Mouse (Mus musculus) heart, postnatal 0 days (tissue): Measurements from ENCODE around the gene Fcna. TPM values are rescaled to one million over a fixed set of nuclear protein-coding genes. Genes with fewer than 3 reads are reported as not detected.
A peak's percentile ranks its signal among the peaks of the same experiment; 100 is the strongest.

Experiments
- ATAC-seq: fragments of 200-750 bp; cut with Nextera tagmentation; 2 replicates; pipeline ENCODE4 v1.8.0; 2017; ENCODE audit warnings: low read depth, moderate number of reproducible peaks, moderate library complexity; ENCODE audit not compliant: insufficient read depth
- DNase-seq: peaks from one replicate; pipeline ENCODE4 v3.0.0-alpha.2; 2016; ENCODE audit warnings: low spot score
- H3K27ac ChIP-seq: fragments of 300-500 bp; sonication (generic); 2 replicates; pipeline ENCODE4 v1.5.1; 2014; ENCODE audit warnings: low read depth, mild to moderate bottlenecking
- H3K27me3 ChIP-seq: fragments of 300-500 bp; sonication (generic); 2 replicates; pipeline ENCODE4 v1.6.1; 2014; ENCODE audit warnings: low read length, mixed read lengths; ENCODE audit not compliant: control insufficient read depth, insufficient read depth
- H3K36me3 ChIP-seq: fragments of 300-500 bp; sonication (generic); replicated peaks from 2 replicates; pipeline ENCODE4 v1.6.1; 2014; ENCODE audit warnings: low read length, mixed read lengths; ENCODE audit not compliant: control insufficient read depth, insufficient read depth
- H3K4me1 ChIP-seq: fragments of 300-500 bp; sonication (generic); 2 replicates; pipeline ENCODE4 v1.6.1; 2014; ENCODE audit warnings: antibody characterized with exemption; ENCODE audit not compliant: control insufficient read depth, insufficient read depth
- H3K4me2 ChIP-seq: fragments of 300-500 bp; sonication (generic); 2 replicates; pipeline ENCODE4 v1.6.1; 2014; ENCODE audit warnings: low read depth, mild to moderate bottlenecking, low read length, moderate library complexity
- H3K4me3 ChIP-seq: fragments of 300-500 bp; sonication (generic); 2 replicates; pipeline ENCODE4 v1.5.1; 2014; ENCODE audit warnings: low read depth, low read length
- H3K9ac ChIP-seq: fragments of 300-500 bp; sonication (generic); replicated peaks from 2 replicates; pipeline ENCODE4 v1.6.1; 2014; ENCODE audit warnings: low read depth, low read length, mixed read lengths
- H3K9me3 ChIP-seq: fragments of 300-500 bp; sonication (generic); replicated peaks from 2 replicates; pipeline ENCODE4 v1.6.1; 2016; ENCODE audit warnings: low read length; ENCODE audit not compliant: control insufficient read depth
- CTCF ChIP-seq: IDR thresholded peaks from 2 replicates; pipeline ENCODE4 v1.5.1; 2016; ENCODE audit warnings: antibody characterized with exemption, control low read depth, low read depth
- EP300 ChIP-seq: IDR thresholded peaks from 2 replicates; pipeline ENCODE4 v1.6.1; 2016; ENCODE audit warnings: antibody characterized with exemption, low read depth
- WGBS: fragments of 180-500 bp; shearing (Covaris S2); extraction: QIAGEN DNeasy Blood & Tissue Kit; methylation state at CpG from one replicate; pipeline ENCODE4 v1.1.7; 2014; 5-methylcytosine and 5-hydroxymethylcytosine counted together
- polyA plus RNA-seq: library from polyadenylated mRNA; unstranded; fragments of >200 nt; fragmentation: Nextera tagmentation; extraction: Ambion mirVana; gene quantifications from 2 replicates; pipeline ENCODE4 v1.2.1, GENCODE M21; 2015
- total RNA-seq: library from RNA; depleted of rRNA; stranded (reverse); fragments of >200 nt; gene quantifications from 2 replicates; pipeline ENCODE4 v1.2.3, GENCODE M21; 2014; ENCODE audit warnings: low replicate concordance; rRNA removed

Gene Fcna
- total RNA-seq (1.4 and 4.8 TPM in 2 replicates), polyA plus RNA-seq (1.9 and 3.4 TPM in 2 replicates)

DNA sequence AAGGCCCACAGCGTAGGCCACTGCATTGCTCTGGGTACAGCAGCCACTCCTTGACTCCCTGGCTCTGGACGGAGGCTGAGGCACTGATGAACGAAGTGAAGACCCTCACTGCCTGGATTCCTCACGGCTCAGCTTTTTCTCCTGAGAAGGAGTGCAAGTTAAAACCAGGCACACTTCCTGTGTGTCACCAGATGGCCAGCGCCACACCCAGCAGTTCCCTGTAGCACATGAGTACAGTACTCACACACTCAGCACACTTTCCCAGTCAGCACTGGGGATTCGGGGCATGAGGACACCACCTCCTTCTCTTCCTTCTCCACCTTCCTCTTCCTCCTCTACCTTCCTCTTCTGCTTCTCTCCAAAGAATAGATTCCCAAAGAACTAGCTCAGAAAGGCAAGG lies at the start of gene Fcna:
Gene Fcna (minus strand): TSS at position 220 of the 400 bp plus-strand sequence.
- no peaks in the 10 kb centered on the region for H3K36me3 ChIP-seq
- H3K9ac ChIP-seq, result no peak within 1 kb of the TSS
- H3K4me2 ChIP-seq, result no peak within 1 kb of the TSS
- 75% methylated on average over 6 of the region's 6 CpGs for WGBS
- DNase-seq (no peak), ATAC-seq (no peak)
- H3K4me1 ChIP-seq, result no peaks in the 10 kb centered on the region
- no peaks in the 10 kb centered on the region for H3K27me3 ChIP-seq
- no peak within 1 kb of the TSS for H3K27ac ChIP-seq
- no peak within 1 kb of the TSS for H3K4me3 ChIP-seq
- H3K9me3 ChIP-seq, result no peaks in the 10 kb centered on the region
- TF ChIP-seq EP300 (no peak), CTCF (no peak)

DNA sequence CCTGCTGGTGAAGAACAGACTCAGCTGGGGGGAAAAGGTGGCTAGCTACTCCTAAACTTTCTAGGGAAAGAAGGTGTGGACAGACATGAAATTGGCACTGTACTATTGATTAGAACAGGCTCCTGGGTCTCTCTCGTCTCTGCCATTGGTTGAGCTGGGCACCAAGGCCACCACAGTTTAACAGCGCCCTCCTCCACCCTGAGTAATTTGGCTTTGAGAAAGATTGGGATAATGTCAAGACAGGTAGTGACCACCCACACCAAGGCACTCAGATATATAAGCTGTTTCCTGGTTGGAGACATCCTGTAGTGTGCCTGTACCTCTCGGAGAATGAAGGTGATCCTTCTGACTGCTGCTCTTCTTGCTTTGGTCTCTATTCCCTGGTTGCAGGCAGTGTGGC lies 48.7 kb upstream of the Fcna start, which contains the start of gene Lcn6:
Gene Lcn6 (plus strand): TSS at position 301 of the 400 bp plus-strand sequence.
- no peaks in the 10 kb centered on the region for H3K27me3 ChIP-seq
- TF ChIP-seq EP300 (no peak), CTCF (no peak)
- no peaks in the 10 kb centered on the region for H3K9me3 ChIP-seq
- H3K4me2 ChIP-seq, result no peak within 1 kb of the TSS
- no peak for DNase-seq
- no peak within 1 kb of the TSS for H3K9ac ChIP-seq
- H3K4me1 ChIP-seq, result no peaks in the 10 kb centered on the region
- H3K27ac ChIP-seq, result no peak within 1 kb of the TSS
- ATAC-seq, result no peak
- H3K36me3 ChIP-seq, result no peaks in the 10 kb centered on the region
- H3K4me3 ChIP-seq, result no peak within 1 kb of the TSS
- WGBS, result 83% methylated on average over 3 of the region's 3 CpGs

DNA sequence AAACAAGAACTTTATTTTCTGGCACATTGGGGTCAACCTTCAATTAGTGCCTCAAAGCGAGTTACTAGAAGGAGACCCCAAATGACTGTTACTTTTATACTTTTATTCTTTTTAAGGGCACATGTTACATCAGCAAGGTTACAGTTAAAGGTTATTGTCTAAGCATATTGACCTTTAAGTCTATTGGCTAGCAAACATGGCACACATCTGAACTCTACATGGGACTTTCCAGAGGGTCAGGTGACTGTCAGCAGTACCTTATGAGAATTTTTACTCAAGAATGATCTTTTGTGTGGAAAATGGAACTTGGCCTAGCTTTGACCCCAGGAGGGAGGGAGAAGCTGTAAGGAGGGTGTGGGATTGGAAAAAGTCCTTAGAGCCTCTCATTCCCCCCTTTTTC lies 38.7 kb upstream of the Fcna start:
- no peak overlapping the region for H3K4me3 ChIP-seq
- no peaks in the 10 kb centered on the region for H3K9me3 ChIP-seq
- WGBS, result 34% methylated on average over 1 of the region's 1 CpGs

DNA sequence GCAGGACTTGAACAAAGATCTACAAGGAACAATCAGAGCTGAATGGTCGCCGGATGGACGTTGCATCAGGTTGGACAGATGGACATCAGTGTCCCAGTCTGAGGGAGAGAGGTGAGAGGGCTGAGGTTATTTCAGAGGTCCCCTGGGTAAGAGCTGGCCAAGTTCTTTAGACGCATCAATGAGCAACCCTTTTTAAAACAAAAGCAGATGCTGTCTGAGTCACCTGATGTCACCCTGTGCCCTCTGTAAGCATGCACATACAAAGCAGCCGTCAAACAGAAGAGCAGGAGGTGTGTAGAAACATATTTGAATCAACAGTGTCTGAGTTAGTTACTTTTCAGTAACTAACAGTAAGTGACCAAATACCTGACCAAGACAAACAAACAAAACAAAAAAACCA lies 36.3 kb upstream of the Fcna start:
- WGBS, result 78% methylated on average over 5 of the region's 5 CpGs
- no peaks in the 10 kb centered on the region for H3K36me3 ChIP-seq
- H3K4me1 ChIP-seq, result no peaks in the 10 kb centered on the region
- H3K27ac ChIP-seq, result no peak overlapping the region
- H3K4me3 ChIP-seq, result no peak overlapping the region
- TF ChIP-seq CTCF (no peak), EP300 (no peak)
- DNase-seq (no peak), ATAC-seq (no peak)
- no peak overlapping the region for H3K4me2 ChIP-seq
- H3K9me3 ChIP-seq, result no peaks in the 10 kb centered on the region
- no peaks in the 10 kb centered on the region for H3K27me3 ChIP-seq
- no peak overlapping the region for H3K9ac ChIP-seq

More for the DNA sequence above, 38.7 kb upstream of the Fcna start:
- Histone ChIP-seq H3K4me2 (no peak overlapping the region), H3K36me3 (no peaks in the 10 kb centered on the region), H3K4me1 (no peaks in the 10 kb centered on the region), H3K27ac (no peak overlapping the region), H3K27me3 (no peaks in the 10 kb centered on the region), H3K9ac (no peak overlapping the region)
- TF ChIP-seq EP300, result no peak
- no peak for ATAC-seq
- no peak for DNase-seq

DNA sequence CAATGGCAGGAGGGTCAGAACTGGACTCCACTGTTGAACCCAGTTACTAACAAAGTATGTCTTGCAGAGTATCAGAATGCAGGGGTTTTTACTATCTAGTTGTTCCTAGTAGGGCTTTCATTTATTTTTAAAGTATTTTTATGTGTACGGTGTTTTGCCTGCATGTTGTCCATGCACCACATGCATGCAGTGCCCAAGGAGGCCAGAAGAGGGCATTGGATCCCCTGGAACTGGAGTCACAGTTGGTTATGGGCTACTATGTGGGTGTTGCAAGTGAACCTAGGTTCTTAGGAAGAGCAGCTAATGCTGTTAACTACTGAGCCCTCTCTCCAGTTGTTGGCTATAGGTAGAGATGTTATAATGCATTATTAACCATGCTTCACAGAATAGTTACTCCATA lies 35.7 kb upstream of the Fcna start:
- Histone ChIP-seq H3K9me3 (no peaks in the 10 kb centered on the region), H3K36me3 (no peaks in the 10 kb centered on the region), H3K9ac (no peak overlapping the region), H3K27ac (no peak overlapping the region), H3K4me3 (no peak overlapping the region), H3K27me3 (no peaks in the 10 kb centered on the region), H3K4me2 (no peak overlapping the region), H3K4me1 (no peaks in the 10 kb centered on the region)
- peak; percentile 30 for DNase-seq
- WGBS, result 64% methylated on average over 1 of the region's 1 CpGs
- no peak for ATAC-seq
- no peak for TF ChIP-seq EP300
- TF ChIP-seq CTCF, result peak; percentile 61

DNA sequence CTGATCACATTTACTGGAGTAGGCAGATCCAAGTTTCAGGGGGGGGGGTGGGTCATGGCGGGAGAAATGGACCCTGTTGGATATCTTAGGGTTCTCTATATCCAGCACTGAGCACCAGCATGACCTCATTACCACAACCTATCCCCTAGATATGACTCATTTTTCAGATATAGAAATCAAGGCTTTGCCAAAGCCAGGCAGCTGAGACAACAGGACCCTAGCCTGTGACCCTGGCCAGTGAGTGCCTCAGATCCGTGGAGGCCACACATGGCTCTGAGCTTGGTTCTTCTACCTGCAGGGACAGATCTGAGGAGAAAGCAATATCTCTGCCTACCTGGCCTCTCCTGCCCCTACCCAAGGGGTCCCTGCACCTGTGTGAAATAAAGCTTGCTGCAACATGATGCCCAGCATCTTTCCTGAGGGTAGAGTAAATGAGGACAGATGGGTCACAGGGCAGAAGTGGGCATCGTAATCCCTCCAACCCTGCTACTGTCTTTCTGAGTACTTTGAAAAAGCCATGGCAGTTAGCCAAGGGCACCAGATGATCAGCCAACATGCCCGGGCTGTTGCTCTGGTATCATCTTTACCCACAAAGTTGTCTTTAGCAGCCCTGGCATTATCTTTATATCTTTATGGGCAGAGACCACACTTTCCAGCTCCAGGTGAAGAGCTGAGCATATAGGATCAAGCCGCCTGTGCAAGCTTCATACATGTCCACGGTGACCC lies 33.6 kb upstream of the Fcna start:
- Histone ChIP-seq H3K27me3 (no peaks in the 10 kb centered on the region), H3K9me3 (no peaks in the 10 kb centered on the region), H3K4me3 (no peak overlapping the region), H3K4me2 (no peak overlapping the region), H3K9ac (no peak overlapping the region), H3K4me1 (no peaks in the 10 kb centered on the region), H3K27ac (no peak overlapping the region), H3K36me3 (no peaks in the 10 kb centered on the region)
- no peak for TF ChIP-seq CTCF
- no peak for TF ChIP-seq EP300
- no peak for DNase-seq
- no peak for ATAC-seq
- whole genome bisulfite sequencing, result 67% methylated on average over 6 of the region's 6 CpGs
